Mouse (Mus musculus): Measurements from ENCODE around the gene Hip1r. TPM values are rescaled to one million over a fixed set of nuclear protein-coding genes. Genes with fewer than 3 reads are reported as not detected.

The Hip1r gene
- polyA plus RNA-seq, 1 experiment from 2014 or later, result 62.0 TPM

GRCm38 (mm10) chr5:124036836-124037235 is 63.4 kb downstream of the Hip1r start:
- DNase-seq (ENCODE audit: low read depth, low spot score) (no peak), ATAC-seq (no peak)
- CTCF ChIA-PET, result no interaction called here
- TF ChIP-seq CTCF (IDR thresholded peaks at IDR 0.05), result no peak
- no peaks in the 10 kb centered on the region for H3K27me3 ChIP-seq
- POLR2A ChIA-PET, result no interaction called here
- in situ Hi-C loops (cut with MboI; ENCODE audit: low pct_unique_long_range_greater_than_20kb), result no loop called here

GRCm38 (mm10) chr5:124039602-124040001 is 66.2 kb downstream of the Hip1r start:
- TF ChIP-seq CTCF (IDR thresholded peaks at IDR 0.05), result no peak

GRCm38 (mm10) chr5:124041097-124041496 is 67.7 kb downstream of the Hip1r start:
- POLR2A ChIA-PET, result no interaction called here
- H3K27me3 ChIP-seq, result no peaks in the 10 kb centered on the region
- in situ Hi-C loops (cut with MboI; ENCODE audit: low pct_unique_long_range_greater_than_20kb), result no loop called here
- CTCF ChIA-PET, result no interaction called here
- DNase-seq (ENCODE audit: low read depth, low spot score) (no peak), ATAC-seq (no peak)
- TF ChIP-seq CTCF (IDR thresholded peaks at IDR 0.05), result no peak

More at GRCm38 (mm10) chr5:124039602-124040001, 66.2 kb downstream of the Hip1r start:
- H3K27me3 ChIP-seq, result no peaks in the 10 kb centered on the region
- ChIA-PET CTCF (interaction anchor here (1.3 kb wide), 1 partner anchor 10 kb away, joined by 3 read pairs; no protein-coding TSS in a partner anchor), POLR2A (no interaction called here)
- in situ Hi-C loops (cut with MboI; ENCODE audit: low pct_unique_long_range_greater_than_20kb), result no loop called here
- ATAC-seq (no peak), DNase-seq (ENCODE audit: low read depth, low spot score) (no peak)

GRCm38 (mm10) chr5:124043212-124043978 is 70.0 kb downstream of the Hip1r start:
- no peak for DNase-seq (ENCODE audit: low read depth, low spot score)
- no peak for TF ChIP-seq CTCF (IDR thresholded peaks at IDR 0.05)
- ChIA-PET POLR2A (no interaction called here), CTCF (interaction anchor here (0.6 to 1.7 kb wide), 2 partner anchors 12 to 14 kb away, joined by 3 to 4 read pairs; no protein-coding TSS in a partner anchor)
- H3K27me3 ChIP-seq, result no peaks in the 10 kb centered on the region
- in situ Hi-C loops (cut with MboI; ENCODE audit: low pct_unique_long_range_greater_than_20kb), result no loop called here
- no peak for ATAC-seq

- ChIA-PET POLR2A (no interaction called here), CTCF (interaction anchor here (0.6 to 1.7 kb wide), 2 partner anchors 13 to 15 kb away, joined by 3 to 4 read pairs; no protein-coding TSS in a partner anchor)
- TF ChIP-seq CTCF (IDR thresholded peaks at IDR 0.05), result no peak
- H3K27me3 ChIP-seq, result no peaks in the 10 kb centered on the region
- ATAC-seq (no peak), DNase-seq (ENCODE audit: low read depth, low spot score) (no peak)
- in situ Hi-C loops (cut with MboI; ENCODE audit: low pct_unique_long_range_greater_than_20kb), result no loop called here
These were observed 70.6 kb downstream of the Hip1r start for GRCm38 (mm10) chr5:124043999-124044398.

- ATAC-seq (no peak), DNase-seq (ENCODE audit: low read depth, low spot score) (no peak)
- no peaks in the 10 kb centered on the region for H3K27me3 ChIP-seq
- POLR2A ChIA-PET, result no interaction called here
- no peak for TF ChIP-seq CTCF (IDR thresholded peaks at IDR 0.05)
- CTCF ChIA-PET, result no interaction called here
- in situ Hi-C loops (cut with MboI; ENCODE audit: low pct_unique_long_range_greater_than_20kb), result no loop called here
These were observed 72.1 kb downstream of the Hip1r start for GRCm38 (mm10) chr5:124045453-124046010.

GRCm38 (mm10) chr5:124046741-124047401 is 73.4 kb downstream of the Hip1r start:
- ChIA-PET POLR2A (interaction anchor here (0.6 to 1.5 kb wide), 3 partner anchors 17 to 40 kb away, joined by 3 to 5 read pairs (median 3); no protein-coding TSS in a partner anchor), CTCF (interaction anchor here (0.9 to 1.5 kb wide), 2 partner anchors 37 to 66 kb away, joined by 3 read pairs; no protein-coding TSS in a partner anchor)
- ATAC-seq, result peak; percentile 89
- DNase-seq (ENCODE audit: low read depth, low spot score), result peak; percentile 89
- H3K27me3 ChIP-seq, result no peaks in the 10 kb centered on the region
- TF ChIP-seq CTCF (IDR thresholded peaks at IDR 0.05), result no peak
- in situ Hi-C loops (cut with MboI; ENCODE audit: low pct_unique_long_range_greater_than_20kb), result no loop called here

GRCm38 (mm10) chr5:124049249-124050045 is 76.0 kb downstream of the Hip1r start:
- H3K27me3 ChIP-seq, result no peaks in the 10 kb centered on the region
- no peak for TF ChIP-seq CTCF (IDR thresholded peaks at IDR 0.05)
- in situ Hi-C loops (cut with MboI; ENCODE audit: low pct_unique_long_range_greater_than_20kb), result no loop called here
- ChIA-PET POLR2A (no interaction called here), CTCF (interaction anchor here (1.8 kb wide), 1 partner anchor 12 kb away, joined by 3 read pairs; no protein-coding TSS in a partner anchor)
- no peak for ATAC-seq
- no peak for DNase-seq (ENCODE audit: low read depth, low spot score)

- in situ Hi-C loops (cut with MboI; ENCODE audit: low pct_unique_long_range_greater_than_20kb), result no loop called here
- DNase-seq (ENCODE audit: low read depth, low spot score), result no peak
- ChIA-PET CTCF (interaction anchor here (1.4 to 1.8 kb wide), 3 partner anchors 13 to 58 kb away, joined by 3 to 4 read pairs (median 3); partner anchors contain the start of gene Vps37b), POLR2A (no interaction called here)
- no peak for TF ChIP-seq CTCF (IDR thresholded peaks at IDR 0.05)
- no peaks in the 10 kb centered on the region for H3K27me3 ChIP-seq
- ATAC-seq, result no peak
These were observed 76.9 kb downstream of the Hip1r start for GRCm38 (mm10) chr5:124050095-124051050.
